Mouse (Mus musculus) kidney, postnatal 0 days (tissue): Measurements from ENCODE around the gene Magi2. TPM values are rescaled to one million over a fixed set of nuclear protein-coding genes. Genes with fewer than 3 reads are reported as not detected.

ENCODE experiments used
- ATAC-seq: fragments of 200-750 bp; cut with Nextera tagmentation; replicated peaks from 2 replicates; pipeline ENCODE4 v1.8.0; 2017; ENCODE audit warnings: low read depth, moderate number of reproducible peaks, moderate TSS enrichment, moderate library complexity; ENCODE audit not compliant: low FRiP score
- DNase-seq: peaks from one replicate; pipeline ENCODE4 v3.0.0-alpha.2; 2016; ENCODE audit warnings: low spot score
- H3K27ac ChIP-seq: fragments of 300-500 bp; sonication (generic); 2 replicates; pipeline ENCODE4 v1.5.1; 2014; ENCODE audit warnings: mild to moderate bottlenecking
- H3K27me3 ChIP-seq: fragments of 300-500 bp; sonication (generic); 2 replicates; pipeline ENCODE4 v1.6.1; 2014; ENCODE audit warnings: low read length, mixed read lengths; ENCODE audit not compliant: insufficient read depth
- H3K36me3 ChIP-seq: fragments of 300-500 bp; sonication (generic); 2 replicates; pipeline ENCODE4 v1.6.1; 2014; ENCODE audit warnings: low read length, mixed read lengths; ENCODE audit not compliant: insufficient read depth
- H3K4me1 ChIP-seq: fragments of 300-500 bp; sonication (generic); replicated peaks from 2 replicates; pipeline ENCODE4 v1.6.1; 2014; ENCODE audit warnings: antibody characterized with exemption, low read length, mixed read lengths; ENCODE audit not compliant: insufficient read depth
- H3K4me2 ChIP-seq: fragments of 300-500 bp; sonication (generic); 2 replicates; pipeline ENCODE4 v1.6.1; 2014; ENCODE audit warnings: mild to moderate bottlenecking, low read length, moderate library complexity, mixed read lengths
- H3K4me3 ChIP-seq: fragments of 300-500 bp; sonication (generic); replicated peaks from 2 replicates; pipeline ENCODE4 v1.5.1; 2014; ENCODE audit warnings: low read depth, low read length
- H3K9ac ChIP-seq: fragments of 300-500 bp; sonication (generic); 2 replicates; pipeline ENCODE4 v1.6.1; 2014; ENCODE audit warnings: low read depth, low read length
- H3K9me3 ChIP-seq: fragments of 300-500 bp; sonication (generic); replicated peaks from 2 replicates; pipeline ENCODE4 v1.6.1; 2016; ENCODE audit warnings: low read length, inconsistent platforms, mixed read lengths
- CTCF ChIP-seq: IDR thresholded peaks from 2 replicates; pipeline ENCODE4 v1.5.1; 2016; ENCODE audit warnings: antibody characterized with exemption, low read depth, mild to moderate bottlenecking, moderate library complexity
- WGBS: fragments of 180-500 bp; shearing (Covaris S2); extraction: QIAGEN DNeasy Blood & Tissue Kit; methylation state at CpG from one replicate; pipeline ENCODE4 v1.1.7; 2014; 5-methylcytosine and 5-hydroxymethylcytosine counted together
- polyA plus RNA-seq: library from polyadenylated mRNA; unstranded; fragments of >200 nt; fragmentation: Nextera tagmentation; extraction: Ambion mirVana; gene quantifications from 2 replicates; pipeline ENCODE4 v1.2.1, GENCODE M21; 2015

Magi2 gene
- polyA plus RNA-seq, 1 experiment from 2014 or later, result 14.5 TPM

- Histone ChIP-seq H3K27ac (no peak overlapping the region), H3K9ac (no peak overlapping the region), H3K4me1 (no peaks in the 10 kb centered on the region), H3K27me3 (no peaks in the 10 kb centered on the region), H3K9me3 (no peaks in the 10 kb centered on the region), H3K36me3 (no peaks in the 10 kb centered on the region), H3K4me2 (no peak overlapping the region), H3K4me3 (no peak overlapping the region)
- TF ChIP-seq CTCF, result no peak
- ATAC-seq (no peak), DNase-seq (no peak)
- 89% methylated on average over 2 of the region's 2 CpGs for WGBS
These were observed 1048.8 kb downstream of the Magi2 start for GRCm38 (mm10) chr5:20275632-20276031.

- no peak overlapping the region for H3K4me3 ChIP-seq
- DNase-seq (no peak), ATAC-seq (no peak)
- no peaks in the 10 kb centered on the region for H3K4me1 ChIP-seq
- H3K9ac ChIP-seq, result no peak overlapping the region
- no peaks in the 10 kb centered on the region for H3K9me3 ChIP-seq
- H3K27ac ChIP-seq, result no peak overlapping the region
- no peak overlapping the region for H3K4me2 ChIP-seq
- no peak for TF ChIP-seq CTCF
- no peaks in the 10 kb centered on the region for H3K36me3 ChIP-seq
- no peaks in the 10 kb centered on the region for H3K27me3 ChIP-seq
- WGBS, result 85% methylated on average over 8 of the region's 8 CpGs
These were observed 1058.4 kb downstream of the Magi2 start for GRCm38 (mm10) chr5:20285080-20285840.

- no peaks in the 10 kb centered on the region for H3K36me3 ChIP-seq
- H3K9me3 ChIP-seq, result no peaks in the 10 kb centered on the region
- H3K27me3 ChIP-seq, result no peaks in the 10 kb centered on the region
- peak; percentile 37 for DNase-seq
- H3K27ac ChIP-seq, result no peak overlapping the region
- H3K4me2 ChIP-seq, result peak overlapping the region; percentile 4; the same call in 1 of the 2 replicates
- H3K9ac ChIP-seq, result no peak overlapping the region
- TF ChIP-seq CTCF, result 0 out of 2 replicates have a peak, but pooled peaks have one; percentile 11
- no peaks in the 10 kb centered on the region for H3K4me1 ChIP-seq
- no peak overlapping the region for H3K4me3 ChIP-seq
- WGBS, result 18% methylated on average over 11 of the region's 11 CpGs
- no peak for ATAC-seq
These were observed 1067.7 kb downstream of the Magi2 start for GRCm38 (mm10) chr5:20294521-20294920.

GRCm38 (mm10) chr5:20299816-20300215, 1073.0 kb downstream of the Magi2 start:
- H3K27me3 ChIP-seq, result no peaks in the 10 kb centered on the region
- no peak for ATAC-seq

GRCm38 (mm10) chr5:20303056-20303965, 1076.5 kb downstream of the Magi2 start:
- no peaks in the 10 kb centered on the region for H3K27me3 ChIP-seq

More at GRCm38 (mm10) chr5:20299816-20300215, 1073.0 kb downstream of the Magi2 start:
- Histone ChIP-seq H3K4me3 (no peak overlapping the region), H3K9me3 (no peaks in the 10 kb centered on the region), H3K9ac (no peak overlapping the region), H3K36me3 (no peaks in the 10 kb centered on the region), H3K27ac (no peak overlapping the region), H3K4me2 (no peak overlapping the region), H3K4me1 (no peaks in the 10 kb centered on the region)
- DNase-seq, result no peak
- TF ChIP-seq CTCF, result no peak
- 68% methylated on average over 6 of the region's 6 CpGs for WGBS

GRCm38 (mm10) chr5:20320970-20321369, 1094.1 kb downstream of the Magi2 start:
- DNase-seq (no peak), ATAC-seq (peak; percentile 54)
- Histone ChIP-seq H3K36me3 (no peaks in the 10 kb centered on the region), H3K4me2 (no peak overlapping the region), H3K27ac (no peak overlapping the region), H3K9ac (no peak overlapping the region), H3K27me3 (no peaks in the 10 kb centered on the region), H3K4me3 (no peak overlapping the region), H3K9me3 (no peaks in the 10 kb centered on the region), H3K4me1 (no peaks in the 10 kb centered on the region)
- no peak for TF ChIP-seq CTCF
- 84% methylated on average over 2 of the region's 2 CpGs for WGBS

More at GRCm38 (mm10) chr5:20303056-20303965, 1076.5 kb downstream of the Magi2 start:
- no peak overlapping the region for H3K4me2 ChIP-seq
- H3K4me1 ChIP-seq, result no peaks in the 10 kb centered on the region
- no peak overlapping the region for H3K4me3 ChIP-seq
- H3K9ac ChIP-seq, result no peak overlapping the region
- no peaks in the 10 kb centered on the region for H3K9me3 ChIP-seq
- ATAC-seq (no peak), DNase-seq (no peak)
- no peak overlapping the region for H3K27ac ChIP-seq
- WGBS, result 90% methylated on average over 8 of the region's 8 CpGs
- H3K36me3 ChIP-seq, result no peaks in the 10 kb centered on the region
- TF ChIP-seq CTCF, result no peak
